Mouse (Mus musculus): ENCODE measurements around the gene Tsc22d1.

The Tsc22d1 gene

GRCm38 (mm10) chr14:76556852-76557208 lies 142.1 kb downstream of the Tsc22d1 start, which contains the start of gene Serp2:
Serp2 (minus strand) TSS chr14:76556889.
- DNase-seq (ENCODE audit: low read depth, low spot score), result no peak

Measured in CD4-positive helper T cell, adult 2 months (primary cell).